Mouse (Mus musculus) liver, postnatal 0 days (tissue): Measurements from ENCODE around the gene A630001G21Rik.

ENCODE experiments used
- CTCF ChIP-seq: sonication (generic); IDR thresholded peaks from 2 replicates; pipeline ENCODE4 v1.5.1; 2016; ENCODE audit warnings: antibody characterized with exemption, low read depth
- EP300 ChIP-seq: IDR thresholded peaks from 2 replicates; pipeline ENCODE4 v1.6.1; 2016; ENCODE audit warnings: antibody characterized with exemption, low read depth, mild to moderate bottlenecking

GRCm38 (mm10) chr1:85680226-85680625 lies 98.2 kb downstream of the A630001G21Rik start:
- TF ChIP-seq CTCF (no peak), EP300 (no peak)
